Mouse (Mus musculus) intestine, embryonic 15.5 days (tissue): ENCODE measurements around the gene Kcnj16. TPM values are rescaled to one million over a fixed set of nuclear protein-coding genes. Genes with fewer than 3 reads are reported as not detected.

Experiments
- ATAC-seq: fragments of 200-750 bp; cut with Nextera tagmentation; 2 replicates; pipeline ENCODE4 v1.8.0; 2017; ENCODE audit warnings: moderate TSS enrichment, moderate library complexity
- H3K27ac ChIP-seq: fragments of 300-500 bp; sonication (generic); 2 replicates; pipeline ENCODE4 v1.5.1; 2015; ENCODE audit warnings: mild to moderate bottlenecking, inconsistent platforms
- H3K27me3 ChIP-seq: fragments of 300-500 bp; sonication (generic); replicated peaks from 2 replicates; pipeline ENCODE4 v1.6.1; 2015; ENCODE audit warnings: inconsistent platforms
- H3K36me3 ChIP-seq: fragments of 300-500 bp; sonication (generic); 2 replicates; pipeline ENCODE4 v1.6.1; 2015; ENCODE audit warnings: inconsistent platforms
- H3K4me1 ChIP-seq: fragments of 300-500 bp; sonication (generic); replicated peaks from 2 replicates; pipeline ENCODE4 v1.6.1; 2015; ENCODE audit warnings: inconsistent platforms
- H3K4me2 ChIP-seq: fragments of 300-500 bp; sonication (generic); replicated peaks from 2 replicates; pipeline ENCODE4 v1.6.1; 2015; ENCODE audit warnings: mild to moderate bottlenecking, inconsistent platforms
- H3K4me3 ChIP-seq: fragments of 300-500 bp; sonication (generic); replicated peaks from 2 replicates; pipeline ENCODE4 v1.5.1; 2015; ENCODE audit warnings: inconsistent platforms
- H3K9ac ChIP-seq: fragments of 300-500 bp; sonication (generic); 2 replicates; pipeline ENCODE4 v1.6.1; 2015; ENCODE audit warnings: inconsistent platforms
- H3K9me3 ChIP-seq: fragments of 300-500 bp; sonication (generic); 2 replicates; pipeline ENCODE4 v1.6.1; 2016; ENCODE audit warnings: inconsistent platforms
- WGBS: fragments of 180-500 bp; shearing (Covaris S2); methylation state at CpG from one replicate; pipeline ENCODE4 v1.1.7; 2015; 5-methylcytosine and 5-hydroxymethylcytosine counted together
- polyA plus RNA-seq: library from polyadenylated mRNA; unstranded; fragments of >200 nt; fragmentation: Nextera tagmentation; extraction: Ambion mirVana; gene quantifications from 2 replicates; pipeline ENCODE4 v1.2.1, GENCODE M21; 2015

The Kcnj16 gene
- polyA plus RNA-seq, 1 experiment from 2014 or later = 0.14 TPM

DNA sequence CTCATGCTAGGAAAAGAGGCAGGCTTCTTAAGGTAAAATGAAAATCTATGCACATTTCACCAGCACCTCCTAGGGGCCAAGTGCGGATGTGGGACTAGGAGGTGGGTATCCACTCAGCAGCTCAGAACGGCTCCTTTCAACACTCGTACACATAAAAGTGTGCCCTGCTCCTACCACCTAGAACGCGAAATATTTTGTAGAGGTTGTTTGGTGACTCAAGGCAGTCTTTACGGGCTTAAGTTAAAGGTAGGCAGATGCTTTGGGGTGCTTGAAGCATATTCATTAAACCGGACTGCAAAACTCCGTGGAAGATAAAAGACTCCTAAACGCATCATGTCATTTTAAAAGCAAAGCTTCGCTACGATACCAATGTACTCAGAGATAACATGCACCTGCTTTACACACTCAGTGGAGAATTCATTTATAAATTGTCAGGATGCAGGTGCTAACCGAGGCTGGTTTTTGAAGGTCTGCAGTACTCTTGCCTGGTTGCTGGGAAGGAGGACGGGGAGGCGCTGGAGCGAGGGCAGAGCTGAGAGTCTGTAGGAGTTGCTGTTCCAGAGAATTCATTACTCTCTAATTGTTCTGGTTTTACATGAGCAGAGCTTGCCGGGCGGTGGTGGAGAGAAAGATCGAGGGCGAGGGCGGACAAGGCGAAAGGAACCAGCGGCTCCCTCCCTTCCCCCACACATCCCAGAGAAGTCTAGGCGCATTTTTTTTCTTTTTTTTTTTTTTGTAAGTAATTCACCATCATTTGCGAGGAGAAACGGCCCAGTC is 97.1 kb downstream of the Kcnj16 start:
- Histone ChIP-seq H3K9ac (peak overlapping the region; percentile 62; the same call in 1 of the 2 replicates), H3K9me3 (no peaks in the 10 kb centered on the region), H3K27ac (0 out of 2 replicates have a peak overlapping the region, but pooled peaks have one; percentile 81), H3K4me3 (peak overlapping the region; percentile 66), H3K36me3 (no peaks in the 10 kb centered on the region), H3K4me1 (0 out of 2 replicates have a peak, but pooled peaks cover 2% of the 10 kb centered on the region), H3K27me3 (no peaks in the 10 kb centered on the region), H3K4me2 (peak overlapping the region; percentile 93)
- WGBS = under 1% methylated on average over 25 of the region's 25 CpGs
- 0 out of 2 replicates have a peak, but pooled peaks have one; percentile 21 for ATAC-seq

GRCm38 (mm10) chr11:111065635-111066298 is 97.9 kb downstream of the Kcnj16 start, which contains the start of gene Kcnj2:
TSS of gene Kcnj2 (plus strand) at chr11:111066164.
- under 1% methylated on average over 28 of the region's 28 CpGs for whole genome bisulfite sequencing
- peak within 1 kb of the TSS; percentile 93 for H3K4me2 ChIP-seq
- H3K27ac ChIP-seq = peak within 1 kb of the TSS; percentile 81
- H3K27me3 ChIP-seq = no peaks in the 10 kb centered on the region
- ATAC-seq = peak; percentile 100
- no peaks in the 10 kb centered on the region for H3K36me3 ChIP-seq
- H3K4me1 ChIP-seq = 0 out of 2 replicates have a peak, but pooled peaks cover 2% of the 10 kb centered on the region
- H3K9me3 ChIP-seq = no peaks in the 10 kb centered on the region
- peak within 1 kb of the TSS; percentile 66 for H3K4me3 ChIP-seq
- peak within 1 kb of the TSS; percentile 62 for H3K9ac ChIP-seq

- no peaks in the 10 kb centered on the region for H3K27me3 ChIP-seq
- peak overlapping the region; percentile 81; the same call in 1 of the 2 replicates for H3K27ac ChIP-seq
- peak overlapping the region; percentile 93 for H3K4me2 ChIP-seq
- H3K9ac ChIP-seq = peak overlapping the region; percentile 37
- H3K9me3 ChIP-seq = no peaks in the 10 kb centered on the region
- ATAC-seq = peak; percentile 74
- peak overlapping the region; percentile 66 for H3K4me3 ChIP-seq
- H3K4me1 ChIP-seq = 0 out of 2 replicates have a peak, but pooled peaks cover 2% of the 10 kb centered on the region
- H3K36me3 ChIP-seq = no peaks in the 10 kb centered on the region
- 2% methylated on average over 9 of the region's 9 CpGs for WGBS
Measured at GRCm38 (mm10) chr11:111066299-111066691, 98.5 kb downstream of the Kcnj16 start.

DNA sequence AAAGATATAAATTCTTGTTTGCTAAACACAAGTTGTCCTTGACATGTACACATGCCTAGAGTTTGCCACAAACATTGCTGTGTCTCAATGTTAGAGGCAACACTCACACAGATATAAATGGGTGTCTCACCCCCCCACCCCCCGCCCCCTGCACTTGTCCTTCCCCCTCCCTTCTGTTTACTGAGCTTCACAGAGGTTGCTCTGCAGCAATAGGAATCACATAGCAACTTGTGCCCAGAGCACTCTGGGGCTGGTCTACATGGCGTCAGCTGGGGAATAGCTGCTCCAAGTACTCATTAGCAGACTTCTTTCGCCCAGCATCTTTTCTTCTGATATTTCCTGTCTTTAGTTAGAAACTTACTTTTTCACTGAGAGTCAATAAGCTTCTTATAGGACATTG is 100.0 kb downstream of the Kcnj16 start:
- H3K4me3 ChIP-seq = no peak overlapping the region
- H3K9me3 ChIP-seq = no peaks in the 10 kb centered on the region
- H3K4me2 ChIP-seq = peak overlapping the region; percentile 19; the same call in 1 of the 2 replicates
- no peak for ATAC-seq
- H3K9ac ChIP-seq = no peak overlapping the region
- no peak overlapping the region for H3K27ac ChIP-seq
- 84% methylated on average over 3 of the region's 3 CpGs for WGBS
- H3K27me3 ChIP-seq = no peaks in the 10 kb centered on the region
- H3K36me3 ChIP-seq = no peaks in the 10 kb centered on the region
- 0 out of 2 replicates have a peak, but pooled peaks cover 2% of the 10 kb centered on the region for H3K4me1 ChIP-seq

DNA sequence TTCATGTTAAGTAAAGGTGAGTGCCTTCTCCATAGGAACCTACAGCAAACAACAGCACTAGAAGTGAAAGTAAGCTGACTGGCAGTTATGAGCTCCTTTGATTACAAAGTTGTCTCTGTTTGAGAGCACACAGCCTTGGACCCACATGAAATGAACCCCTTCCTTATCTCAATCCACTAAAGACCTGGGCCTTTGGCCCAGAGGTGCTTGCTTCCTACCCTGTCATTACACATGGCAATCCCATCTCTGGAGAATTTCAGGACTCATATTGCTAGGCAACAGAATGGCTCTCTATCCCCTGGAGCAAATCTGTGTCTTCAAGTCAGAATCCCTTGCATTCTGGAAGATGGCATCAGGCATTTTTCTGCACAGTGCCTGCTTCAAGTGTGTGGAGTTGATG is 102.6 kb downstream of the Kcnj16 start:
- no peak overlapping the region for H3K4me2 ChIP-seq
- H3K9me3 ChIP-seq = no peaks in the 10 kb centered on the region
- no peaks in the 10 kb centered on the region for H3K27me3 ChIP-seq
- no peak overlapping the region for H3K27ac ChIP-seq
- no peak overlapping the region for H3K9ac ChIP-seq
- ATAC-seq = no peak
- H3K36me3 ChIP-seq = no peaks in the 10 kb centered on the region
- H3K4me1 ChIP-seq = 0 out of 2 replicates have a peak, but pooled peaks cover 2% of the 10 kb centered on the region
- no peak overlapping the region for H3K4me3 ChIP-seq

DNA sequence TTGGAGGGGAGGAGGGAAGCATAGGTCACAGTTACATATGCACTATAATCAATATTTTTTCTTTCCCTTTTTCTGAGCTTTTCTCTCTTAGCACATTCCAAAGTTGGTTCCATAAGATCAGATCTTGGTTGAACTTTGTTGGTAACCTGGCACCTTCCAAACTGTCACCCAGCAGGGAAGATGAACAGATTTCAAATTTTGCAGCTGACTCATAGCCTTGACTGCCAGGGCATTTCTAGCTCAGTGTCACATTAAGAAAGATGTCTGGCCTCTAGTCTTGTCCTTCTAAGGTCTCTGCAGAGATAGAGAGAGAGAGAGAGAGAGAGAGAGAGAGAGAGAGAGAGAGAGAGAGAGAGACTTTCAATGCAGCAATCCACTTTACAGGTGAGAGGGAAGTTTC is 106.3 kb downstream of the Kcnj16 start:
- no peaks in the 10 kb centered on the region for H3K9me3 ChIP-seq
- no peak for ATAC-seq
- H3K4me1 ChIP-seq = no peaks in the 10 kb centered on the region
- no peaks in the 10 kb centered on the region for H3K36me3 ChIP-seq
- H3K9ac ChIP-seq = no peak overlapping the region
- no peak overlapping the region for H3K4me2 ChIP-seq
- H3K27me3 ChIP-seq = no peaks in the 10 kb centered on the region
- H3K27ac ChIP-seq = no peak overlapping the region
- no peak overlapping the region for H3K4me3 ChIP-seq

Other genes with a start within 250 kb of the Kcnj16 start
- gene Kcnj2, start 98.1 kb downstream of the Kcnj16 start, polyA plus RNA-seq = 1.4 and 1.5 TPM in 2 replicates